Mouse (Mus musculus) kidney, embryonic 14.5 days (tissue): ENCODE measurements around the gene Ncor2. TPM values are rescaled to one million over a fixed set of nuclear protein-coding genes. Genes with fewer than 3 reads are reported as not detected.

Source experiments
- ATAC-seq: fragments of 200-750 bp; cut with Nextera tagmentation; 2 replicates; pipeline ENCODE4 v1.8.0; 2017; ENCODE audit warnings: moderate number of reproducible peaks, mild to moderate bottlenecking, moderate TSS enrichment, moderate library complexity; ENCODE audit not compliant: low FRiP score, low TSS enrichment
- H3K27ac ChIP-seq: fragments of 300-500 bp; sonication (generic); 2 replicates; pipeline ENCODE4 v1.5.1; 2014; ENCODE audit warnings: low read depth, mild to moderate bottlenecking, low read length, moderate library complexity, mixed read lengths
- H3K27me3 ChIP-seq: fragments of 300-500 bp; sonication (generic); 2 replicates; pipeline ENCODE4 v1.6.1; 2014; ENCODE audit warnings: mild to moderate bottlenecking, low read length; ENCODE audit not compliant: control insufficient read depth, insufficient read depth
- H3K36me3 ChIP-seq: fragments of 300-500 bp; sonication (generic); 2 replicates; pipeline ENCODE4 v1.6.1; 2014; ENCODE audit warnings: low read length, mixed read lengths; ENCODE audit not compliant: control insufficient read depth, insufficient read depth
- H3K4me1 ChIP-seq: fragments of 300-500 bp; sonication (generic); 2 replicates; pipeline ENCODE4 v1.6.1; 2014; ENCODE audit warnings: low read length, mixed read lengths; ENCODE audit not compliant: control insufficient read depth, insufficient read depth
- H3K4me2 ChIP-seq: fragments of 300-500 bp; sonication (generic); replicated peaks from 2 replicates; pipeline ENCODE4 v1.6.1; 2014; ENCODE audit warnings: low read depth, mild to moderate bottlenecking, low read length
- H3K4me3 ChIP-seq: fragments of 300-500 bp; sonication (generic); 2 replicates; pipeline ENCODE4 v1.5.1; 2014; ENCODE audit warnings: mild to moderate bottlenecking, low read length
- H3K9ac ChIP-seq: fragments of 300-500 bp; sonication (generic); 2 replicates; pipeline ENCODE4 v1.6.1; 2014; ENCODE audit warnings: low read depth, mild to moderate bottlenecking, low read length, moderate library complexity
- H3K9me3 ChIP-seq: fragments of 300-500 bp; sonication (generic); 2 replicates; pipeline ENCODE4 v1.6.1; 2016; ENCODE audit warnings: low read length; ENCODE audit not compliant: control insufficient read depth
- WGBS: fragments of 180-500 bp; shearing (Covaris S2); extraction: QIAGEN DNeasy Blood & Tissue Kit; methylation state at CpG from one replicate; pipeline ENCODE4 v1.1.7; 2014; 5-methylcytosine and 5-hydroxymethylcytosine counted together
- polyA plus RNA-seq: library from polyadenylated mRNA; unstranded; fragments of >200 nt; fragmentation: Nextera tagmentation; extraction: Ambion mirVana; gene quantifications from 2 replicates; pipeline ENCODE4 v1.2.1, GENCODE M21; 2014

The Ncor2 gene
- polyA plus RNA-seq, 1 experiment from 2014 or later = 34.6 TPM

GRCm38 (mm10) chr5:125110196-125110595 lies 68.8 kb downstream of the Ncor2 start:
- Histone ChIP-seq H3K4me1 (peaks cover 31% of the 10 kb centered on the region), H3K36me3 (peaks cover 43% of the 10 kb centered on the region)
- ATAC-seq = peak; percentile 61

DNA sequence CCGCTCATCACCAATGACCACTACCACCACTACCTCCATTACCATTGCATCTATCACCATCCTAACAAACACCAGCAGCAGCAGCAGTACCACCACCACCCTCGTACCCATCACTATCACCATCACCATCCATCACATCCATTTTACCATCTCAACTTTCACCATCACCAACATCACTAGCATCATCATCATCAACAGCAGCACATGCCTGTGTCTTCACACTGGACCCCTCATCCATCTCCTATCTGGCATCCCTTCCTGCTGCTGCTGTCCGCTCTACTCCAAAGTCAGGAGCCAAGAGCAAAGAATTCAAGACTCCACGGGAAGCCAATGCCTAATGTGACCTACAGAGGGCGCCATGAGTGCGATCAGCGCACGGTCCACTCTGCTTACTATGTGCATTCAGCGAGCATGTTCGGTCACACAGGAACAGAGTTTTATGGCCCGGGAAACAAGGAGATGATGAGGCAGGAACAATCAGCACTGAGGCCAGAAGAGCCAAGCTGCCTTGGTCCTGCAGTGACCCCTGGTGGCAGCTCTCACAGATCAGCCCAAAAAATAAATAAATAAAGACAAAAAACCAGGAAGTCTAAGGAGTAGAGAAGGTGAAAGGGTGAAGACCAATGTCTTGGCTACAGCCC lies 71.9 kb downstream of the Ncor2 start:
- no peak overlapping the region for H3K4me3 ChIP-seq

More at GRCm38 (mm10) chr5:125110196-125110595, 68.8 kb downstream of the Ncor2 start:
- Histone ChIP-seq H3K4me2 (no peak overlapping the region), H3K9me3 (no peaks in the 10 kb centered on the region), H3K27me3 (no peaks in the 10 kb centered on the region), H3K4me3 (no peak overlapping the region), H3K9ac (no peak overlapping the region), H3K27ac (peak overlapping the region; percentile 76)
- 35% methylated on average over 8 of the region's 8 CpGs for WGBS

GRCm38 (mm10) chr5:125106191-125106590 lies 72.8 kb downstream of the Ncor2 start:
- Histone ChIP-seq H3K4me3 (no peak overlapping the region), H3K4me1 (peaks cover 34% of the 10 kb centered on the region), H3K36me3 (peaks cover 56% of the 10 kb centered on the region), H3K27me3 (no peaks in the 10 kb centered on the region), H3K9me3 (no peaks in the 10 kb centered on the region), H3K9ac (no peak overlapping the region), H3K27ac (no peak overlapping the region), H3K4me2 (no peak overlapping the region)
- no peak for ATAC-seq
- 79% methylated on average over 16 of the region's 16 CpGs for WGBS

More for the DNA sequence above, 71.9 kb downstream of the Ncor2 start:
- Histone ChIP-seq H3K4me1 (peaks cover 43% of the 10 kb centered on the region), H3K9me3 (no peaks in the 10 kb centered on the region), H3K4me2 (no peak overlapping the region), H3K36me3 (peaks cover 47% of the 10 kb centered on the region), H3K27ac (no peak overlapping the region), H3K9ac (no peak overlapping the region), H3K27me3 (no peaks in the 10 kb centered on the region)
- no peak for ATAC-seq
- 58% methylated on average over 11 of the region's 11 CpGs for WGBS

- ATAC-seq = no peak
- 52% methylated on average over 6 of the region's 6 CpGs for WGBS
- Histone ChIP-seq H3K27ac (no peak overlapping the region), H3K9me3 (no peaks in the 10 kb centered on the region), H3K27me3 (no peaks in the 10 kb centered on the region), H3K4me2 (no peak overlapping the region), H3K9ac (no peak overlapping the region), H3K4me3 (no peak overlapping the region), H3K4me1 (peaks cover 21% of the 10 kb centered on the region), H3K36me3 (peaks cover 62% of the 10 kb centered on the region)
These were observed 74.2 kb downstream of the Ncor2 start for GRCm38 (mm10) chr5:125104841-125105240.

DNA sequence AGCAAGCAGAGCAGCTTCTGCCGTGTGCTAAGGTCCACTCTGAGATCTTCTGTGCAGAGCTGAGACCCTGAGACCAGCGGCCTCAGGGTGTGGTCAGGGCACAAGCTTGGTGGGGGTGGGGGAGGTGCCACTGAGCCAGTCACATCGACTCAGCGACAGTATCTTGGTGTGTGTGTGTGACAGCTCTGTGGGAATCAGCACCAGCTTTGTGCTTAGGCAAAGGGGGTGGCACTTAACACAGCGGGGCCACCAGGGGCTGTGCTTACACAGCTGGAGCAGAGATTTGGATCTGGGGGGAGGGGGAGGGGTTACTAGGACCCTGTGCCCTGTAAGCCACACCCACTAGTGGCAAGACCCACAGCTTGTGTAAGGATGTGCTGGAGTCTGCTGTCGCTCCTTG lies 75.6 kb downstream of the Ncor2 start:
- Histone ChIP-seq H3K4me3 (no peak overlapping the region), H3K36me3 (peaks cover 67% of the 10 kb centered on the region), H3K4me2 (no peak overlapping the region), H3K4me1 (peaks cover 21% of the 10 kb centered on the region), H3K9ac (no peak overlapping the region), H3K27me3 (no peaks in the 10 kb centered on the region), H3K27ac (0 out of 2 replicates have a peak overlapping the region, but pooled peaks have one; percentile 59), H3K9me3 (no peaks in the 10 kb centered on the region)
- WGBS = 14% methylated on average over 6 of the region's 6 CpGs
- ATAC-seq = no peak; the same call in 1 of the 2 replicates

DNA sequence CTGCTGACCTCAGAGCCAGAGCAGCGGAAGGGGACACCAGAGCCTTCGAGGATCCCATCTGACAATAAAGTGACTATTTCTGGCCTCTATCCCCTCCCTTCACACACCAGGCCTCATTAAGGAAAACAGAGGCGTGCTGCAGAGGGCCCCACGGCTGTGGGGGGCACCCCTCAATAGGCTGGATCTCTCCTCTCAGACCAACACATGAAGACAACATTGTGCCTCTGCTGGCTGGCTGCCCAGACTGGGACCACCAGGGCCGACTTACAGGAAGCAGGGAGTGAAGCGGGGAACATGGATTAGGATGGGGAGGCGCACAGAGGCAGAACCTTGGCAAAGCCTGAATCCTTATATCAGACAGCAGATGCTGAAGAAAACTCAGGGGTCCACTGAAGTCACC lies 76.1 kb downstream of the Ncor2 start:
- WGBS = 58% methylated on average over 7 of the region's 7 CpGs
- peaks cover 22% of the 10 kb centered on the region for H3K4me1 ChIP-seq
- no peaks in the 10 kb centered on the region for H3K9me3 ChIP-seq
- peak overlapping the region; percentile 59; the same call in 1 of the 2 replicates for H3K27ac ChIP-seq
- H3K36me3 ChIP-seq = peaks cover 67% of the 10 kb centered on the region
- no peak overlapping the region for H3K4me3 ChIP-seq
- H3K27me3 ChIP-seq = no peaks in the 10 kb centered on the region
- H3K9ac ChIP-seq = no peak overlapping the region
- H3K4me2 ChIP-seq = no peak overlapping the region
- ATAC-seq = peak; percentile 7; the same call in 1 of the 2 replicates

- no peak for ATAC-seq
- no peaks in the 10 kb centered on the region for H3K27me3 ChIP-seq
- H3K9ac ChIP-seq = no peak overlapping the region; the same call in 1 of the 2 replicates
- H3K4me2 ChIP-seq = no peak overlapping the region
- peaks cover 67% of the 10 kb centered on the region for H3K36me3 ChIP-seq
- H3K4me3 ChIP-seq = no peak overlapping the region
- peaks cover 26% of the 10 kb centered on the region for H3K4me1 ChIP-seq
- peak overlapping the region; percentile 2; the same call in 1 of the 2 replicates for H3K27ac ChIP-seq
- WGBS = 71% methylated on average over 8 of the region's 8 CpGs
- H3K9me3 ChIP-seq = no peaks in the 10 kb centered on the region
These were observed 76.7 kb downstream of the Ncor2 start for GRCm38 (mm10) chr5:125102352-125102751.

DNA sequence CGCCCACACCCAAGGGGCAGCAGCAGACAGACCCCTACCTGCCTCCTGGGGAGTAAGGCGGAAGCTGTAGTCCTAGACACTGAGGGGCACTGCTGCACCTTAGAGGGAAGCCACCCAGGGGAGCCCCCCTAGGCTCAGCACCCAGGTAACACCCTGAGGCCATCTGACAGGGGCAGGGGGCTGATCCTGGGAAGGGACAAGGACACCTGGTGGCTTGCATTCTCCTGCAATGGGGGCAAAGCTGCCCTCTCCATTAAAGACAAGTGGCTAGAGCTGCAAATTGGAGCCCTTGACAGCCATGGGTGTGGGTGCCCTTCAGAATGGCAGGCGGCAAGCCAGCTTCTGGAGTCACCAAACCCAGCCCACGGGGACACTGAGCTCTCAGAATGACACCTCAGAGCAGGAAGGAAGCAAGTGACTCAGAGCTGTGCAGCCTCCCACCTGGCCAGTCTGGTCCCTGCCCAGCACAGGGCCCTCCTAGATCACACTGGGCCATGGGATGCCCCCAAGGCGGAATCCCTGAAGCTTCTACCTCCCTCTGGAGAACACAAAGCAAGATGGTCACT lies 79.2 kb downstream of the Ncor2 start:
- H3K9me3 ChIP-seq = no peaks in the 10 kb centered on the region
- no peak overlapping the region for H3K4me2 ChIP-seq
- peaks cover 74% of the 10 kb centered on the region for H3K36me3 ChIP-seq
- peaks cover 42% of the 10 kb centered on the region for H3K4me1 ChIP-seq
- WGBS = 84% methylated on average over 5 of the region's 5 CpGs
- H3K9ac ChIP-seq = no peak overlapping the region
- H3K27ac ChIP-seq = no peak overlapping the region
- no peak overlapping the region for H3K4me3 ChIP-seq
- no peak for ATAC-seq
- no peaks in the 10 kb centered on the region for H3K27me3 ChIP-seq

GRCm38 (mm10) chr5:125098692-125099091 lies 80.3 kb downstream of the Ncor2 start:
- Histone ChIP-seq H3K36me3 (peaks cover 74% of the 10 kb centered on the region), H3K27me3 (no peaks in the 10 kb centered on the region), H3K4me2 (no peak overlapping the region), H3K9me3 (no peaks in the 10 kb centered on the region), H3K4me3 (no peak overlapping the region), H3K9ac (no peak overlapping the region), H3K4me1 (peaks cover 38% of the 10 kb centered on the region), H3K27ac (no peak overlapping the region)
- 93% methylated on average over 9 of the region's 9 CpGs for WGBS
- ATAC-seq = no peak
